Mouse (Mus musculus) bone marrow, adult 2 months (tissue): ENCODE measurements at regions not wholly inside any gene's neighbourhood (a gene's known extent, or its start where the extent isn't known, plus 50 kb on each side); places are given as distances from the start of the nearest gene placed in this dataset.

ENCODE experiments used
- H3K27ac ChIP-seq: fragments of 200-500 bp; 2 replicates; pipeline ENCODE4 v1.5.1; 2012; ENCODE audit warnings: low read depth, mild to moderate bottlenecking, control low read depth, inconsistent platforms, low read length; ENCODE audit not compliant: control insufficient read depth, poor library complexity, insufficient read depth
- H3K4me1 ChIP-seq: fragments of 200-500 bp; 2 replicates; pipeline ENCODE4 v1.6.1; 2011; ENCODE audit warnings: low read length; ENCODE audit not compliant: control insufficient read depth, insufficient read depth
- H3K4me3 ChIP-seq: fragments of 200-500 bp; replicated peaks from 2 replicates; pipeline ENCODE3; 2011; ENCODE audit warnings: mild to moderate bottlenecking, low read depth, low read length, control low read depth; ENCODE audit not compliant: control insufficient read depth
- CTCF ChIP-seq: fragments of 200-500 bp; IDR thresholded peaks from 2 replicates; pipeline ENCODE4 v1.5.1; 2011; ENCODE audit warnings: low read length, control low read depth; ENCODE audit not compliant: control insufficient read depth, insufficient read depth
- POLR2A ChIP-seq: fragments of 200-500 bp; IDR thresholded peaks from 2 replicates; pipeline ENCODE4 v1.6.1; 2011; ENCODE audit warnings: low read depth, mild to moderate bottlenecking, control low read depth, low read length, borderline replicate concordance; ENCODE audit not compliant: control insufficient read depth
- WGBS: fragments of 180-500 bp; shearing (Covaris S2); methylation state at CpG from one replicate; pipeline ENCODE4 v1.1.7; 2018; 5-methylcytosine and 5-hydroxymethylcytosine counted together

DNA sequence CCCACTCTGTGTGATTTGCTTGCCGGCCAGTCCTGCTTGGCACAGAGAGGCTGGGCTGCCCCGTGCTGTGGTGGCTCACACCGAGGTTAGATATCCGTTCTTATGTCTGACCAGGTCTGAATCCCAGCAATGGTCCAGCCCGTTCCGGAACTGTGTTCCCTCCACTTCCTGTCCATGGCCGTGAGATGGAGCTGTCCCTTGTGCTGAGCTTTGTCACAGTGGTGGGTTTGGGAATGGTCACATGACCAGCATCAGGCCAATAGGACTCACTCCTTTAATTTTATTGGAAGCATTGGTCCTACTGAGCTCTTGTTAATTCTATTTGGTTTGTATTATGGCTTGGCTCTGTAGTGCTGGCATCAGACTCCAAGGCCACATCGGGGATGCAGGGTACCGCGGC is 132.9 kb upstream of the Zfp64 start:
- WGBS, result 75% methylated on average over 10 of the region's 10 CpGs
- no peak overlapping the region for H3K27ac ChIP-seq
- no peak overlapping the region for H3K4me3 ChIP-seq
- no peaks in the 10 kb centered on the region for H3K4me1 ChIP-seq
- TF ChIP-seq CTCF, result no peak
- no peak for TF ChIP-seq POLR2A

DNA sequence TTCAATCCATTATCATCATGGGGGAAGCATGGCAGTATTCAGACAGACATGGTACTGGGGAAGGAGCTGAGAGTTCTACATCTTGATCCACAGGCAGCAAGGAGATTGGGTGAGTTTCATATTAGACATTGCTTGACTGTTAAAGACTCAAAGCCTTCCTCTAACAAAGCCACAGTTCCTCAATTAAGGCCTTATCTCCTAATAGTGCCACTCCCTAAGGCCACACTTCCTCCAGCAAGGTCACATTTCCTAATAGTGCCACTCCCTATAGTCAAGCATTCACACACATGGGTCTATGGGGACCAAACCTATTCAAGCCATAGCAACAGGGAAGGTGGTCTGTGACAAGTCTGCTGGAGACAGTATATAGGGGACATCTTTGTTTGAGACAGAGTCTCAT is 115.9 kb upstream of the Zfp64 start:
- Histone ChIP-seq H3K4me1 (no peaks in the 10 kb centered on the region), H3K27ac (no peak overlapping the region), H3K4me3 (no peak overlapping the region)
- TF ChIP-seq POLR2A, result no peak
- TF ChIP-seq CTCF, result no peak

GRCm38 (mm10) chr2:169065166-169065698 is 109.8 kb upstream of the Zfp64 start:
- no peak for TF ChIP-seq CTCF
- TF ChIP-seq POLR2A, result no peak
- Histone ChIP-seq H3K4me3 (no peak overlapping the region), H3K4me1 (no peaks in the 10 kb centered on the region; the same call in 1 of the 2 replicates), H3K27ac (no peak overlapping the region)
- 87% methylated on average over 16 of the region's 16 CpGs for WGBS

DNA sequence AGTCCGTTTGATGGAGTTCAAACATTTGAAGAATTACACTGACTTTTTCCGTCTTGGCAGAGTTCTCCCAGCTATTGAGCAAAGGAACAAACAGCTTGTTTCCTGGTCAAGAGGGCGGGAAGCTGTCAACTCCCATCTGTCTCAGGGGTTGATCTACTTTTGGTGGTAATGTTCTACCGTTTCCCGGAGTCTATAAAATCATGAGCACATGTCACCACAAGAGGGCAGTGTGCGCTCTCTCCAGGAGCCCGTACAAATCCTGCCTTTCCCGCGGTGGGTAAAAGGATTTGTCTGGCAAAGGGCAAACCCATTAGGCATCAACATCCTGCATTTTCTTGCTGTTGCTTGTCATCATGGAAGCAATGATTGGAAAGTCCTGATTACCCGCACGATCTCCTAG is 106.1 kb upstream of the Zfp64 start:
- TF ChIP-seq POLR2A, result no peak
- TF ChIP-seq CTCF, result peak; percentile 65
- no peak overlapping the region for H3K27ac ChIP-seq
- no peak overlapping the region for H3K4me3 ChIP-seq
- 8% methylated on average over 11 of the region's 11 CpGs for WGBS
- H3K4me1 ChIP-seq, result no peaks in the 10 kb centered on the region; the same call in 1 of the 2 replicates

- no peaks in the 10 kb centered on the region; the same call in 1 of the 2 replicates for H3K4me1 ChIP-seq
- H3K4me3 ChIP-seq, result no peak overlapping the region
- WGBS, result 60% methylated on average over 13 of the region's 13 CpGs
- no peak overlapping the region for H3K27ac ChIP-seq
- no peak for TF ChIP-seq POLR2A
Observed at GRCm38 (mm10) chr2:169060495-169060894, 105.1 kb upstream of the Zfp64 start.

DNA sequence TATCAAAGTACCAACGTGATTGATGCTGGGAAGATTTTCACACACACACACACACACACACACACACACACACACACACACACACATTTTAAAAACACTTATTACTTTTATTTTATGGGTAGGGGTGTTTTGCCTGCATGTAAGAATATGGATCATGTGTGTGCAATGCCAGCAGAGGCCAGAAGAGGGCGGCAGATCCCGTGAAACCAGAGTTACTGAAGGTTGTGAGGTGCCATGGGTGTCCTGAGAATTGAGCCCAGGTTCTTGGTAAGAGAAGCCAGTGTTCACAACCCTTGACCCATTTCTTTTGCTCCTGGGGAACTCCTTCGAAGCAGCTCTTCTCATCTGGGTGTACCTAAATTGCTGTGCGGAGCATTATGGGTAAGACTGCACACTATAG is 102.4 kb upstream of the Zfp64 start:
- Histone ChIP-seq H3K27ac (no peak overlapping the region), H3K4me1 (no peaks in the 10 kb centered on the region), H3K4me3 (no peak overlapping the region)
- 74% methylated on average over 5 of the region's 5 CpGs for WGBS
- TF ChIP-seq POLR2A, result no peak
- peak; percentile 33; the same call in 1 of the 2 replicates for TF ChIP-seq CTCF

GRCm38 (mm10) chr2:169049947-169050346 is 94.6 kb upstream of the Zfp64 start:
- TF ChIP-seq POLR2A (no peak), CTCF (no peak)
- Histone ChIP-seq H3K27ac (no peak overlapping the region), H3K4me3 (no peak overlapping the region), H3K4me1 (no peaks in the 10 kb centered on the region)
- WGBS, result 81% methylated on average over 14 of the region's 14 CpGs

GRCm38 (mm10) chr2:169041748-169042147 is 86.4 kb upstream of the Zfp64 start:
- Histone ChIP-seq H3K4me1 (no peaks in the 10 kb centered on the region), H3K4me3 (no peak overlapping the region), H3K27ac (no peak overlapping the region)
- WGBS, result 65% methylated on average over 2 of the region's 2 CpGs
- TF ChIP-seq CTCF, result no peak
- TF ChIP-seq POLR2A, result no peak

DNA sequence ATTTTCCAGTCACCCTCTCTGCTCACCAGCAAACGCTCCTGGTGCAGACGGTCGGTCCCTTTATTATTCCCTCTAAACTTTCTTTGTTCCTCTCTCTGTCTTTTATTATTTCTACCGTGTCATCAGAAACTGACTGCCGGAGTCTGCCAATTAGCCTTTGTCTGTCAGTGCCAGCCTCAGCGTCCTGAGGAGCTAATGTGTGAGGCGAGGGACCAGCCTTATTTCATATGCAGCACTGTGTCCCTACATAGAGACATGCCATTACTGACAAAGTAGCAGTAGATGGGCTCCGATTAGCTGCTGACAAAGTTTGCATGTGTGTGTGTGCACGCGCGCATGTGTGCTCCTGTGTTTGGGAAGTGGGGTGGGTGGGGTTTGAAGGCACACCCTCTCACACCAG is 82.6 kb upstream of the Zfp64 start:
- TF ChIP-seq POLR2A (no peak), CTCF (no peak)
- H3K27ac ChIP-seq, result no peak overlapping the region
- no peaks in the 10 kb centered on the region for H3K4me1 ChIP-seq
- WGBS, result 86% methylated on average over 11 of the region's 11 CpGs
- no peak overlapping the region for H3K4me3 ChIP-seq
